Mouse (Mus musculus) kidney, postnatal 25 days (tissue): ENCODE results near the gene Thyn1.

Experiments
- DNase-seq, 2 experiments: peaks; one replicate each; pipeline ENCODE4 v3.0.0; 2021; ENCODE audit warnings: mixed read lengths in 2 of 2

Thyn1 gene

GRCm38 (mm10) chr9:26999461-27000395, at the start of gene Thyn1, which contains the start of gene Acad8:
TSS of gene Thyn1 (plus strand) at chr9:26999710.
TSS of gene Acad8 (minus strand) at chr9:26999566.
- peak; percentile 98 to 99 for DNase-seq

DNA sequence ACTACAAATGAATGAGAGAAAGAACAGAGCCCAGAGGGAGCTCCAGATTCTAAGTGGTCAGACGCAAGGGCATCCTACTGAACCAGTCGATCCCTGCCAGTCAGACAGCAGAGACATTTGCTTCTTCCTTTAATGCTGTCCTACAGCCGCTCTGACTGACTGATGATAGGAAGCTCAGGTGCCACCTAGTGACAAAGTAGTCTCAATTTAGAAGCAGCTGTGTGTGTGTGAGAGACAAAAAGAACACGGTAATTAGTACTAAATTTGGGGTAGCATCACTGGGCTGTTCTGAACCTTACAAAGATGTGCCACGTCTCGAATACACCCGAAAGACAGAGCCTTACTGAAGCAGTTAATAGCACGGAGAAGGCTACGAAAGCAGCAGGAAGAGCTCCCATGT, 21.8 kb upstream of the Thyn1 start:
- no peak for DNase-seq

DNA sequence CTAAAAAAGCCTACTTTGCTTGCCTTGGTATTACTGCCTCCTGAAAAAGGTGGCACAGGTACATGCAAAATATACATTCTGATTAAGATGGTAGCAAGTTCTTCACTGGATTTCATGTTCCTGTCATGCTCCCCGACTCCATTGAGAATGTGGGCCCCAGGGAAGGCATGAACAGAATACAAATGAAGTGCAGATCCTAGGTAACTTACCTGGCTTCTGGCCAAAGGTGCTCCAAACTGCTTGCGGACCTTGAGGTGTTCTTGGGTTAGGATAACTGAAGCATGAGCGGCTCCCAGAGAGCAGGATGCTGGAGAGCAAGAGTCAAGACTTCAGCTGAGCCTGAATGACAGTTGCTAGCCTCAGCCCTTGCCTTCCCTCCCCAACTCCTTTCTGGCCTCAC, 20.7 kb upstream of the Thyn1 start:
- peak; percentile 49 to 58 for DNase-seq

DNA sequence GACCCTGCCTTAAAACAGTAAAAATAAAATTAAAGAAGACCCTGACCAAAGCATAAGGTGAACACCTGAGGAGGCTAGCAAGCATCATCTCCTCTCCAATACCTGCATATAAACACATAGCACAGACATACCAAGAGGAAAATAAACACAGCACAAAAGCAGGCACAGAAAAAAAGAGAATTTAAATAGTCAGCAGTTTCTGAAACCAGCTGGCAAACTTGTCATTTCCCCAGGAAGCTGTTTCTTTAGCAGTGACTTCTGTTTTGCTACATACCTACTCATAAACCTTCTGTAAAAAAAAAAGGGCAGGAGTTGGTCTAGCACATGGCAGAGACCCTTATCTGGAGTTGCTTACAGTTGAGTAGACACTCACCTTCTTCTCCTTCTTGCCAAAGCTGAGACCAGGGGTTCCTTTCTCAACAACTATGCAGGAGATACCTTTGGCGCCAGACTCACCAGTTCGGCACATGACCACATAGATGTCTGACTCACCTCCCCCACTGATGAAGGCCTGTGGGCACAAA, 14.4 kb upstream of the Thyn1 start:
- DNase-seq, result no peak

DNA sequence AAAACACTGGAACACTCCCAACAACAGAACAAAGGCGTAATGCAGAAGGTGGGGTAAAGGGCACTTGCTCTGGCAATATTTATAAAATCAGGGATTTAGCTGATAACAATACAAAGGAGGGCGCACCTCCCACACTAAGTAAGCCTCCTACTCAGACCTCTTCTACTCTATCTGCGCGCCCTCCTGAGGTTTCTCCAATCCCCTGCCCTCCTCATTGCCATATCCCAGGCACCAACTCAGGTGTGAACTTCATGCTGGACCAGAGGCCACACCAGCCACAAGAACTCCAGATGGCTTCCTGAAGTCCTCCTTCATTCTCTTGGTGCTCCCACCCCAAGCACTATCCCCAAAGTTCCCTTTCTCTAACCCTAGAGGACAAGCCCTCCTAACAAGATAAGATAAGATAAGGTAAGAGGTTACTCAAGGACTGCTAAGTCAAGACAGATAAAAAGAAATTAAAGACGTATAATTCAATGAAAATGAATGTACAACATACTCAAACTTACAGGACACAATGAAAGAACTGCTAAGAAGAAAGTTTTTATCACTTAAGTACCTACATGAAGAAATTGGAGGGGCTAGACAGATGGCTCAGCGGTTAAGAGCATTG, 13.7 kb upstream of the Thyn1 start:
- DNase-seq, result no peak

- no peak for DNase-seq
These were observed 9.3 kb upstream of the Thyn1 start for GRCm38 (mm10) chr9:26990181-26990580.

DNA sequence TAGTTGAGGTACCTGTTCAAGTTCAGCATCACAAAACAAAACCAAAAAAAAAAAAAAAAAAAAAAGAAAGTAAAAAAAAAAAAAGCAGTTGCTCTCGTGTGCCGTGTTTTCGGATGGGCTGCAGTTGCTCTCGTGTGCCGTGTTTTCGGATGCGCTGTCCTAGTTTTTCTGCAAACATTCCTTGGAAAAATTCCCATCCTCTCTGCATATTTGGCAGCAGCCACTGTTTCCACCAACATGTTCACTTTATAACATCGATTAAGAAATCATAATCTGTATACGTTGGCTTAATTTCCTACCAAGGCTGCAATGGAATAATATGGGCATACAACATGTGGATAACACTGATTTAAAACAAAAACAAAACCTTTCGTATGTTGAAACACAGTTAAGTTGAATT, 6.4 kb upstream of the Thyn1 start:
- DNase-seq, result no peak

DNA sequence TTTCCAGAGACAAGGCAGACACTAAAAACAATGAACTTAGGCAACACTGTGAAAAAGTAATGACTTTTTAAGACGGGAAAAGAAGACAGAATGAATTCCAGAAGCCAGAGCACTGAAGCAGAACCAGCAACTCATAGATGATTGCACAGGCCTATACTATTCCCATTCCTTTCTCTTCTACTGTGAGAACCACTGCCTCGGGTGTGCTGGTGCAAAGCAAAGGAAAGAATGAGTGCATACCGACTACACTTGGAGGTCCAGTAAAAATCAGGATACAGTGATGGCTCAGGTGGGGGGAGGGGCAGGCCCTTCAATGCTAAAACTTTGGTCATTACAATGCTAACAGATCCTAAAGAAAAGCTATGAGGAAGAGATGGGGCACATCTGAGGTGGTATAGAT, 5.6 kb upstream of the Thyn1 start:
- DNase-seq, result no peak

DNA sequence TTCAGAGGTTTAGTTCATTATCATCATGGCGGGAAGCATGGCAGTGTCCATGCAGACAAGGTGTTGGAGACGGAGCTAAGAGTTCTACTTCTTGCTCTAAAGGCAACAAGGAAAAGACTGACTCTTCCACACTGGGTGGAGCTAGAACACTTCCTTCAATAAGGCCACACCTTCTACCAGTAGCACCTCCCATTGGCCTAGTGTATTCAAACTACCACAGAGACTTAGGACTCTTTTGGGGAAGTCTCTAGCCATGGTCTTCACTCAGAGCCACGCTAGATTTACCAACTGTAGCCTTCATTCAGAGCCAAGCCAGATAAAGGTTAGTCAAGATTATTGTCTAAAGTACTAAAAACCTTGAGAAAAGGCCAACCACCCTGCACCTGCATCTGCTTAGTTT, 2.4 kb upstream of the Thyn1 start:
- DNase-seq, result no peak

DNA sequence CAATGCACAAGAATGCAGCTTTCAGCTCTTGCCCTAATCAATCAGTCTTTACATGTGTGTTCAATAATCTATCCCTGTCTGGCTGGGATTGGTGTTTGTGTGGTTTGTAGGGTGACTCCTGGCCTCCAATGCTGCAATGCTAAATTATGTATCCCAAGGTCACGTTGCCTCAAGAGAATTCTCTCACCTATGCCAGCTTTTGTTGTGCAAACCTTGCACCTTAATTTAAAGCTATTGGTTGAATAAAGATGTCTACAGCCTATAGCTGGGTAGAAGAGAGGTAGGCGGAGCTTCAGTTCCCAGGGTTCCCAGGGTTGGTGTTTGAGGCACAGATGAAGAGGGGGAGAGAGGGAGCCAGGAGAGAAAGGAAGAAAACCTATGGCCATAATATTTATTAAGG, 2.0 kb upstream of the Thyn1 start:
- no peak for DNase-seq

DNA sequence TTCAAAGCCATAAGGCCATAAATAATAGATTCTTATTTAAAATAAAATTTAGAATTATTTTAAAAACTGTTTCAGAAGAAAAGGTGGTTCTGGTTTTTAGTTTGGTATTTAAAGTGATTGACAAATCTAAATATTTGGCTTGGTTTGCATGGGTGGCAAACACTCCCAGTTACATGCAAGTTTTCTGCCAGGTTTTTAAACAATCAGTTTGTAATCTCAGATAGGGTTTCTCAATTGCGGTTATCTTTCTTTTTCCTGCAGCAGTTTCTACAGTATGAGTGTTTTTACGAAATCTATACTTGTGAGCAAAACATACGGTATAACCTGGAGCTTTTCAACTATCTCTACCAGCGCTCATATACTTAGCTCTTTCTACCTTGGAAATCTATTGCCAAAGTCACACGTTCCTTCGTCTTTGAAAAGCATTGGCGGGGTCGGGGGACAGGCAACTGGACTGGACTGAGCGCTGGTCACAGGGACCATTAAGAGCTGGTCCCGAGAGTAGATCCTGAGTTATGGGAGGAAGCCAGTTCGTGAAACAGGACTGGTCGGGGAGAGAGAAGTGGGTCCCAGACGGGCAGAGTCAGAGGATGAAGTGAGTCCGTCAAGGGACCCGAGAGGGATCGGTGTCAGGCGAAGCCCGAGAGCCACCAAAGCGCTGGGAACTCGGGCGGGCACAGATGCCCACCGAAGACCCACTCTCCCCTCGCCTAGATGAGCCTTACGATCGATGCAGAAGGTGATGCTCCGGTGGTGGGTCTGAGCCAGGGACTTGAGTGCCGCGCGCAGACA, 645 bp upstream of the Thyn1 start:
- DNase-seq, result peak; percentile 27 to 42

DNA sequence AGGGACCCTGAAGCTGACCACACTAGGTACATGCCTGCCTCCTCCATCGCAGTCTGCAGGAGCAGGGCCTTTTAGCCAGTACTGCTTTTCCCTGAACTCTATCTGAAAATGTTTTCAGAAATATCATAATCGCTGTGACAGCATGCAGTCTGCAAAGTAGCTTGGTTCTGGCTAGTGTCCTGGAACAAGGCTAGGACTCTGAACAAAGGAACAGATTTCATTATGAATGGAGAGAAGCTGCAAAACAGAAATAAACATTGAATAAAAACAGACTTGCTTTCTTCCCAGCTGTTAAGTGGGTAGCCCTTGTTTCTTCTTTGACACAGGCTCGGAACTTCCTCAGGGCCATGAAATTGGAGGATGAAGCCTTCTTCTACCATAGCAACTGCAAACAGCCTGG, 5.7 kb downstream of the Thyn1 start:
- DNase-seq, result no peak

- no peak for DNase-seq
These were observed 6.4 kb downstream of the Thyn1 start for GRCm38 (mm10) chr9:27005933-27006332.

- no peak for DNase-seq
These were observed 7.4 kb downstream of the Thyn1 start for GRCm38 (mm10) chr9:27006866-27007265.

- DNase-seq, result no peak
These were observed 9.7 kb downstream of the Thyn1 start for GRCm38 (mm10) chr9:27009231-27009630.

GRCm38 (mm10) chr9:27011572-27011971, 12.1 kb downstream of the Thyn1 start:
- no peak for DNase-seq

GRCm38 (mm10) chr9:27018961-27019360, 19.5 kb downstream of the Thyn1 start:
- DNase-seq, result no peak

DNA sequence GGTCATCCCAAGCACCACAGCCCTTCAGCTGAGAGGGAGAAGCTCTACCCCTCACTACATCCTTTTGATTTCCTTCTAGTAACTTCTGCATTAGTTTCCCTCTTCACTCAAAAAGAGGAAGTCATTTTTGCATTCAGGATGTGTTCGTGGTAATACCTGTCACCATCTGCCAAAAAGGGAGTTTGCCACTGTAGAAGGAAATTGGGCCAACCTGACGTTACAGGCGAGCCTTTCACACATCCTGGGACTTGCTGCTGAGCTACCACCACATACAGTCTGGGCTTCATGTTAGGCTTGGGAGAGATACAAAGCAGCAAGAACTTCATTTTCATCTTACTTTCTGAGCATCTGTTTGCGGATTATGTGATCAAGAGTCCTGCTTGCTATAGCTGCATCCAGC, 24.2 kb downstream of the Thyn1 start:
- no peak for DNase-seq

- DNase-seq, result no peak
These were observed 27.2 kb downstream of the Thyn1 start for GRCm38 (mm10) chr9:27026708-27027107.

DNA sequence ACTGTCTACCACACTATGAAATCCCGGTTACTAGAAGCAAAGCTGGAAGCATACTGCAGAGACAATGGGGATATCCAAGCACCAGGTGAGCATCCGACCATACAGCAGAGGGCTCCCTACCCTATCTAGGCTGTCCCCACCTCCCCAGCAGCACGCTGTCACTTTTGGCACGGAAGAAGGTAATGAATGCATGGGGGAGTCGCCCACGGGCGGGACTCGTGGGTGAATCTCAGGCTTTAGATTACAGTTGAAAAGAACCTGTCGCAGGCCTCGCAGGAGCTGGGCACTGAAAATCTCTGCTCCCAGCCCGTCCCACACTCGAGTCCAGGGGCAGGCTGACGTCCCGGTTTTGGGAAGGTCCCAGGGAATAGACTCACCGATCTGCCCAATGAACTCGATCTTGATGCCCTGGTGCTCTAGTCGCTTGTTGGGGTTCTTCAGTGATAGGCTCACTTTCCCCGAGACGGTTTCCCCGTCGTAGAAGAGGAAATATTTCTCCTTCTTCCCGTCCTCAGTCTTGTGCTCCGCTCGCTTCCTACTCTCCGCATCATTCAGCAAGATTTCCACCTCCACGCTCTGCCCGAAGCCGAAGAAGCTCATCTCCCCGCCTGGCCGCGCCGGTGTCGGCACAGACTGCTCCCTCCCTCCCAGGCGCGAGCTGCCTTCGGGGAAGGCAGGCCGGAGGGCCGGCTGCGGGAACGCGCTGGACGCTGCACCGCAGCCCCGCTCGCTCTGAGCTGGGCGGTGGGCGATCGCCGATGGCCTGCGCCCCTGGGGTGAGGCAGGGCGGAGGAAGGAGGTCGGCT, 29.7 kb downstream of the Thyn1 start:
- DNase-seq, result peak; percentile 33 to 68

GRCm38 (mm10) chr9:27029828-27030762, 30.6 kb downstream of the Thyn1 start, which contains the start of the genes Vps26b and Ncapd3:
TSS of gene Vps26b (minus strand) at chr9:27030065.
TSS of gene Ncapd3 (plus strand) at chr9:27030175.
- DNase-seq, result peak; percentile 99
